Mouse (Mus musculus): ENCODE data around the gene Hoxd10.

Hoxd10 gene

GRCm38 (mm10) chr2:74695383-74695782 lies 3.7 kb downstream of the Hoxd10 start:
- in situ Hi-C loops (cut with MboI), result no loop called here

DNA sequence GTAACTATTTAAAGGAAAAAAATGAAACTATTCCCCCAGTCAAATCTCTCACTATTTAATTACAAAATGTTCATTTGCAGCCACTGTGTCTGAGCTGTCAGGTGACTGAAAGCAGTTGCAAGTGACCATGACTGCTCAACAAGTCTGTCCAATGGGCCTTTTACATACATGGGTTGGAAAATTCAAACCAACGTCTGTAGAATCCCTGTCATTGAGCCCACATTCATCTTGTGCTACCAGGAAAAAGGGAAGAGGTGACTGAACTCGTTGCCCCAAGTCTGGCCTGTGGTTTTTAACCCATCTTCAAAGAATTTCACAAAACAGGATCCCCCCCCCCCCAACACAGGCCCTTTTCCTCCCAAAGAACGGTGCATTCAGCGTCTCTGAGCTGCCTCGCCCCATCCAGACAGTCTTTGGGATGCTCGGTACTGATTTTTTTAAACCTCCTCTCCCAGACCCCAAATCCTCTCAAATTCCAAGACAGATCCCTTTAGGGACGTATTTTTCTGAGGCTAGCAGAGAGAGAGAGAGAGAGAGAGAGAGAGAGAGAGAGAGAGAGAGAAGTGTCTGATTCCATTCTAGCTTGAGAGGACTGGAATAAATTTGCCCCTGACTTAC lies 4.2 kb downstream of the Hoxd10 start:
- in situ Hi-C loops (cut with MboI), result no loop called here

DNA sequence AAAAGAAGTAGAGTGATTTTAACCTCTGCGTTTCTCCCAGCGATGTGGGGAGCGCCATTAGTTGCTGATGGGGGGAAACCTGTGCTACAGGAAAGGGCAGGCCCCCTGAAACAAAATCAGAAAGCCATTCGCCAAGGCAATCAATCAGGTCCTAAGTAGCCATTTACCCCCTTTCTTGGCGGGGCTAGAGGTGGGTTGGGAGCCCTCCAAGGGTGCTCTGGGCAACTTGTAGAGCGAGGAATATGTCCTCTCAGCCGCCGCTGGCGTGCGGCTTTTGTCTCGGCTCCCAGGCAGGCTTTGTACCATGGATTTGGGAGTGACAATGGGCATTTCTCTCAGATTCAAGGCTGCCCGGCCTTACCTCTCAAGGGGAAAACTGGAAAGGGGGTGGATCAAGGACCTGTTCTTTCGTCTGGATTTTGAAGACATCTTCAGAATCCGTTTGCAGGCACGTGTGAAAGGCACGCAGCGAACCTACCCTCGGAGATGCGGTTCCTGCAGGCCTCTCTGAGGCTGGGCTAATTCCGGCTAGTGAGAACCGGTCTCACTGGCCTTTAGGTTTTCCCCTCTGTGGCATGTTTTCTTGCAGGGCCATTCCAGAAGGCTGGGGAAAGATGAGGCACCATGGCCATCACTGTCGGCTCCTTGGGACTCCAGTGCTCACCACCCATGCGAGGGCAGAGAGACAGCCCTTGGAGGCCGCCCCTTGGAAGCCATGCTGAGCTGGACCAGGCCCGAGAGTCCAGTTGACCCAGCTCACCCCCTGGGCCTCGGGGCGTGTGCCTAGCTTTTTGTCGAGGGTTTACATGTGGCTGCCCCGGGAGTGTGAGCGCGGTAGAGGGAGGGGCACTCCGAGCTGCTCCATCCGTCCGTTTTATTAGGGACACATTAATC lies 5.0 kb downstream of the Hoxd10 start:
- in situ Hi-C loops (cut with MboI), result no loop called here

DNA sequence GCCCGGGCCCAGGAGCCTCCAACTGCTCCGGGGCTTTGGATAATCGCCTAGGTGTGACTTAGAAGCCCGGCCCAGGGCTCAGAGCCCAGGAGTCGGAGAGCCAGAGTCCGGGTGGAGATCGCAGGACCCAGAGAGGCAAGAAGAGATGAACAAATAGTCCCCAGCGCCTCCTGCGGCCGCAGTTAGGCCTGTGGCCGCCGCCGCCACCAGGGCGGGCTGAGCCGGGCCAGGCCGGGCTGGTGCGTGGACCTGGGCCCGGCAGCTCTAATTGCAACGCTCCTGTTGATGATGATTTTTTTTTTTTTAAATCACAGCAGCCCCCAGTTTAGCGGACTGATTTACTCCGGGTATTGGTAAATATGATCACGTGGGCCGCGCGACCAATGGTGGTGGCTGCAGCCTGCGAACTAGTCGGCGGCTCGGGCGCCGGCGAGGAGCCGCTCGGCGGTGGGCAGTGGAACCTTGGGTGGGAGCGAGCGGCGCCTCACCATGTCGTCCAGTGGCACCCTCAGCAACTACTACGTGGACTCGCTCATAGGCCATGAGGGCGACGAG lies 5.9 kb downstream of the Hoxd10 start, which contains the start of gene Hoxd9:
Gene Hoxd9, plus strand, starts transcription at position 161 of the 555 bp plus-strand sequence.
- in situ Hi-C loops (cut with MboI), result no loop called here

GRCm38 (mm10) chr2:74698201-74699052 lies 6.7 kb downstream of the Hoxd10 start:
- in situ Hi-C loops (cut with MboI), result no loop called here

DNA sequence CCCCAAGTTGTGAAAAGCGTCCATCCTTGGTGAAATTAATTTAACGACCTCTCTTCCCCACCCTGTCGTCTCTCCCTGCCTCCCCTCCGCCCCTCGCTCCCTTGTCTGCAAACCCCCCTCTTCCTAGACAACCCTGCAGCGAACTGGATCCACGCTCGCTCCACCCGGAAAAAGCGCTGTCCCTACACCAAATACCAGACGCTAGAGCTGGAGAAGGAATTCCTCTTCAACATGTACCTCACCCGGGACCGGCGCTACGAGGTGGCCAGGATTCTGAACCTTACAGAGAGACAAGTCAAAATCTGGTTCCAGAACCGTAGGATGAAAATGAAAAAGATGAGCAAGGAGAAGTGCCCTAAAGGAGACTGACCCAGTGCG lies 7.3 kb downstream of the Hoxd10 start:
- in situ Hi-C loops (cut with MboI), result no loop called here

- in situ Hi-C loops (cut with MboI), result loop anchor here (25.0 kb wide), 1 partner anchor 887 kb away; no protein-coding TSS in a partner anchor
Observed at GRCm38 (mm10) chr2:74699664-74700545, 8.2 kb downstream of the Hoxd10 start.

DNA sequence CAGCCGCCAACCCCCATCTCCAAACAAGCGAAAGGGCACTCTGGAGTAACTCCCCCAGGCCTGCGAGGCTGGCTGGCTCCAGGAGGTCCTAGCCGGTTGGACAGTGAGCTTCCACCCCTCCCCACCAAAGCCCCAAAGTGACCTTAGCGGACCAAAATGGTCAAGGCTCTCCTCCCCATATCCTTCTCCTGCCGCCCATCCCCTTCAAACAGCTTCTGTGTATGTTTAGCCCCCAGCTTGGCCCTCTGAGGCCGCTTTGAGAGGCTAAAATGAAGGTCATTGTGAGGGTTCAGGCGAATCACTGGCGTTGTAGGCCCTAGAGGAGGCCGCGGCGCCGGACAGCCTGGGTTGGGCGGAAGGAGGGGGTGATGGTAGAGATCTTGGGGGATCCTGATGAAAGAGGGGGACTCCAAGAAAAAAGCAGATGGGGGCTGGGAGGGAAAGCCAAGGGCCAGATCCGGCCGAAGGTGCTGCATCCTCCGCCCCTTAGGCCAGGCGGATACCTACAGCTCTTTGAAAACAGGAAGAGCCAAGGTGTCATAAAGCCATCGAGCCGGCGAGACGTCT lies 8.9 kb downstream of the Hoxd10 start:
- in situ Hi-C loops (cut with MboI), result loop anchor here (25.0 kb wide), 1 partner anchor 887 kb away; no protein-coding TSS in a partner anchor

GRCm38 (mm10) chr2:74701949-74702819 lies 10.5 kb downstream of the Hoxd10 start:
- in situ Hi-C loops (cut with MboI), result loop anchor here (25.0 kb wide), 1 partner anchor 885 kb away; no protein-coding TSS in a partner anchor

GRCm38 (mm10) chr2:74702820-74703219 lies 11.1 kb downstream of the Hoxd10 start:
- in situ Hi-C loops (cut with MboI), result loop anchor here (25.0 kb wide), 1 partner anchor 884 kb away; no protein-coding TSS in a partner anchor

GRCm38 (mm10) chr2:74703317-74703716 lies 11.6 kb downstream of the Hoxd10 start:
- in situ Hi-C loops (cut with MboI), result loop anchor here (25.0 kb wide), 1 partner anchor 884 kb away; no protein-coding TSS in a partner anchor

- in situ Hi-C loops (cut with MboI), result loop anchor here (25.0 kb wide), 1 partner anchor 883 kb away; no protein-coding TSS in a partner anchor
Observed at GRCm38 (mm10) chr2:74703720-74704392, 12.1 kb downstream of the Hoxd10 start.

DNA sequence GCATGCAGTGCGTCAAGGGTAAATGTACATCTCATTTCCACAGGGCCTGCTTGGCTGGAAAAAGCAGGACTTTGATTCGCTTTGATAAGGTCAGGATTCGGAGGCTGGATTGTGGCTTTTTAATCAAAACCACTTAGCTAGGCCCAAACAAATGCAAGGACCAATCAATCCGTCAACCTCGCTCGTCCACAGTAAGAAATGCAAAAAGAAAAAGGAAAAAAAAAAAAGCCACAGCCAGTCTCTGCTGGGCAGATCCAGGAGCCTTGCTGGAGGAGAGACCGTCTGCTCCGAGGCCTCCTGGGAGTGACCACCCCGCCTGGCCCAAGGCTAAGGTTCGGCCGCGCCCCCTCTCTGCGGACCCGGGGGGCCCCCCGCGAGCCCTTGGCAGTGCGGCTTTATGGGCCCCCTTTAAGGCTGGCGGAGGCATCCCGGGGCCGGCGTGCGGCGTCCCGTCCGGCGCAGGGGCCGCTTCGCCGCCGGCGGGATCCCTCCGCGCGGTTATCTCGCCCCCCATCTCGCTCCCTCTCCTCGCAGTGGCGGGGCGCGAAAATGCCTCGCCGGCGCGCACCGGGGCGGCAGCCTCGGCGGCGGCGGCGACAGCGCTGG lies 12.8 kb downstream of the Hoxd10 start, which contains the start of gene Hoxd8:
Gene Hoxd8, plus strand, starts transcription at position 223 of the 606 bp plus-strand sequence.
- in situ Hi-C loops (cut with MboI), result loop anchor here (25.0 kb wide), 1 partner anchor 883 kb away; no protein-coding TSS in a partner anchor

DNA sequence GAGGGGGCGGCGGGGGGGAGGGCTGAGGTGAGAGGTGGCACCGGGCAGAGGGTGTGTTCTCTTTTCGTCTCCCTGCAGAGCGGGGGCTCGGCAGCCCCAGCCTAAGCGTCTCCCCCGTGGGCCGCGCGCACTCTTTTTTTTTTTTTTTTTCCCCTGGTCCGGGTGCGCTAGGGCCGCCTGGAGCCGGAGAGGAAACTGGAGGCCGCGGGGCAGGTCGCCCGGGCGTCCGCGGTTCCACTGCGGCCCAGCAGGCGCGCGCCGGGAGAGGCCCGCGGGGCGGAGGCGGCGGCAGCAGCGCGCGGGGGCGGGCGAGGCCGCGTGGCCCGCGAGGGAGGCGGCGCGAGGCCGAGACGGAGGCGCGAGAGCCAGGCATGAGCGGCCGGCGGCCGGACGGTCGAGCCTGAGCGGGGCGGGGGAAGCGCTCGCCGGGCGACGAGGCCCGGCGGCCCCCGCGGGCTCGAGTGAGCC lies 13.3 kb downstream of the Hoxd10 start:
- in situ Hi-C loops (cut with MboI), result loop anchor here (25.0 kb wide), 1 partner anchor 882 kb away; no protein-coding TSS in a partner anchor

- in situ Hi-C loops (cut with MboI), result loop anchor here (25.0 kb wide), 1 partner anchor 882 kb away; no protein-coding TSS in a partner anchor
Observed at GRCm38 (mm10) chr2:74705467-74706089, 13.9 kb downstream of the Hoxd10 start.

DNA sequence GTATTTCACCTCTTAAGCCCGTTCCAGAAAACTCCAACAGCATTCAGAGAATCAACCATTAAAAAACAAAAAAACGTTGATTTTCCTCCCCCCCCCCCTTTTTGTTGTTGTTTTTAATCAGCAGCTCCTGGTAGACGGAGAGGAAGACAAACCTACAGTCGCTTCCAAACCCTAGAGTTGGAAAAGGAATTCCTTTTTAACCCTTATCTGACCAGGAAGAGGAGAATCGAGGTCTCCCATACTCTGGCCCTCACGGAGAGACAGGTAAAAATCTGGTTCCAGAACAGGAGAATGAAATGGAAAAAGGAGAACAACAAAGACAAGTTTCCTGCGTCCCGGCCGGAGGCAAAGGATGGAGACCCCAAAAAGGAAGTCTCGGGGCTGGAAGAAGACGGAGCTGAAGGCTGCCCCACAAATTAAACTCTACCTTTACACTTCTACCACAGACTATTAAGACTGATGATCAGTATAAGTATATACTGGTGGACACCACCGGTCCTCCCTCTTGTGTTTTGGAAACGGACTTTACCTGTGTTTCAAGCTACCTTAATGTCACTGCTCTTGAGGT lies 14.8 kb downstream of the Hoxd10 start:
- in situ Hi-C loops (cut with MboI), result loop anchor here (25.0 kb wide), 1 partner anchor 881 kb away; no protein-coding TSS in a partner anchor

DNA sequence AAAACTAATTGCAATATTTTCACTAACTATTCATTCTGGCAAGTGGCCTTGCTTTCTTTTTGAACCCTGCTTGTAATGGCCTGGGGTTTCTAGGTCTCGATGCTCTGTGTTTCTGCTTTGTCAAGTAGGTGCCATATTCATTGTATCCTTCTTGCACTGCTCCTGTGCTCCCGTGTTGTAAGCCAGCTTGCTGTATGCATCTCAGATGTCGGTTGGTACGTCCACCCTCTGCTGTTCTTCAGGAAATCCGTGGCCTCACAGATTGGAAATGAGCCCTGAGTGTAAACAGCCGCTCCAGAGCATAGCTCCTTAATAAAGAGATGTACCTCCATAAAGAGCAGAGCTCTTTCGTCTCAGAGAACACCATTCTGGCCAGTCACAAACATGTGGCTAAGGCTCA lies 15.9 kb downstream of the Hoxd10 start:
- in situ Hi-C loops (cut with MboI), result loop anchor here (25.0 kb wide), 1 partner anchor 880 kb away; no protein-coding TSS in a partner anchor

Measured in mature B cell (primary cell).